Mouse (Mus musculus): ENCODE results near the gene Snx8.
A peak's percentile ranks its signal among the peaks of the same experiment; 100 is the strongest.

DNA sequence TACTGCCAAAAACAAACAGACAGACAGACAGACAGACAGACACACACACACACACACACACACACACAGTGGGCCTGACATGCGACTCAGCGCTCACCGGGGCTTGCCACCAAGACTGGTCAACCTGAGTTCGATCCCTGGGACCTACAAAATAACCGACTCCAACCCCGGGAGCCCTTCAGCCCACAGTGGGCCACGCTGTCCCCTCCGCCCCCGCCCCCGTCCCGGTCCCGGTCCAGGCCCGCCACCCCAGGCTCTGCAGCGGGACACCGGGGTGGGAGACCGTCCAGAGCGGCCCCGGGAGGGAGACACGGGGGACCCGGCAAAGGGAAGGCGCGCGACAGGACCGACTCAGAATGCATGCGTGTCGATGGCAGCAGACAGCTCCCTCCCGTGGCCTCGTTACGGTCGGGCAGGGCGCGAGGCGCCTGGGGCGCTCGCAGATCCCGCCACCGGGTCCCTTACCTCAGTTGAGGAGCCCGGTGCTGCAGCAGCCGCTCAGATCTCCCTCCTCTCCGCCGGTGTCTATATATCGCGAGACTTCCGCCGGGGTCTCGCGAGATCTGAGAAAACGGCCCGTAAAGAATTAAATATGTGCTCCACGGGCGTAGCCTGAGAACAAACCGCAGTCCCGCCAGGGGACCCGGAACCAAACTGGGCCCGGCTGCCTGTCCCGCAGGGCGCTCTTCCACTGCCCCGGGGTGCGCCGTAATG lies 67.9 kb downstream of the Snx8 start, which contains the start of the genes Mad1l1 and Nudt1:
- TF ChIP-seq POLR2A (IDR thresholded peaks at IDR 0.05; ENCODE audit: extremely low read depth, insufficient read depth, low read length) (peak; percentile 69), CTCF (IDR thresholded peaks at IDR 0.05; ENCODE audit: extremely low read depth, insufficient read depth, low read length) (no peak)
